Mouse (Mus musculus) hindlimb bud, embryonic 11.5 days (tissue): Measurements from ENCODE around the gene Bax.
A peak's percentile ranks its signal among the peaks of the same experiment; 100 is the strongest.
"Not testable (repeated sequence)": the region's sequence is repeated elsewhere in the genome, so short reads cannot be mapped to it uniquely, and the experiment has no call there.

Experiments
- DNase-seq: peaks from one replicate; pipeline ENCODE4 v3.0.0-alpha.2; 2012; ENCODE audit warnings: low read depth, low spot score; ENCODE audit errors: extremely low spot score

Gene Bax

DNA sequence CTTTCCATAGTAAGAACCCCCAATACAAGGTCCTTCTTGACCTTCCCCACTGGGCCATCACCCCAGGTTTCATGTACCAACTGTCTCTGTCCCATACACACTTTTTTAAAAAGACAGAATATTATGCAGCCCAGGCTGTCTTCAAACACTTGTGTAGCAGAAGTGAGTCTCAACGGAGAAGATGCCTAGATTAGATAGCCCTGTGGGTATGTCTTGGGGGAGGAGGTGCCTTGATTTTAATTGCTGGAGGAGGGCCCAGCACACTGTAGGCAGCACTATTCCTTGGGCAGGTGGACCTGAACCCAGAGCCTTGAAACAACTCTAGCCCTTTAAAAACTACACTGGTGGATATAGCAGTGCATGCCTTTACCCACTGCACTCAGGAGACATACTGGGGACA, 15.5 kb upstream of the Bax start:
- DNase-seq = no peak

DNA sequence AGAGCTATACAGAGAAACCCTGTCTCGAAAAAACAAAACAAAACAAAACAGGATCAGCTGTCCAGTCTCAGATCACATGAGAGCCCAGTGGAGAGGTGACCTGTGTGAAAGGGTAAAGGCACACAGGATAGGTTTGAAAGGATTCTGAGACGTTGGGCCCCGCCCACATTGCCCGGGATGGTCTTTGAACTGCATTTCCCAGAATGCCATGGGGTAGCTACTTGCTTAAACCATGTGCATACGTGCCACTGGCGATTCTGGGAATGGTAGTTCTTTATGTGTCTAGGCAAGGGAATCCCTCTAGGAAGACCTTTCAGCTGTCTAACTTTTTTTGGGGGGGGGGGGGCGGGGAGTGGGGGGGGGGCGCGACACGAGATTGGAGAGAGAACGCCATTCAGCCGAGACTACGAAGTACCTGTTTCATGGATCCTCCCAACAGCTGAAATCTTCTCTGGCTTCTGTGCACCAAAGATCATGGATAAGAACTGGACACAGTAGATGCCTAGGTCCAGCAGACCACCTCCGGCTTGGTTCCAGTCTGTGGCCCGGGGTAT, 14.8 kb upstream of the Bax start, which contains the start of gene Tulp2:
Gene Tulp2 (plus strand): TSS at position 504 of the 554 bp plus-strand sequence.
- DNase-seq = no peak

DNA sequence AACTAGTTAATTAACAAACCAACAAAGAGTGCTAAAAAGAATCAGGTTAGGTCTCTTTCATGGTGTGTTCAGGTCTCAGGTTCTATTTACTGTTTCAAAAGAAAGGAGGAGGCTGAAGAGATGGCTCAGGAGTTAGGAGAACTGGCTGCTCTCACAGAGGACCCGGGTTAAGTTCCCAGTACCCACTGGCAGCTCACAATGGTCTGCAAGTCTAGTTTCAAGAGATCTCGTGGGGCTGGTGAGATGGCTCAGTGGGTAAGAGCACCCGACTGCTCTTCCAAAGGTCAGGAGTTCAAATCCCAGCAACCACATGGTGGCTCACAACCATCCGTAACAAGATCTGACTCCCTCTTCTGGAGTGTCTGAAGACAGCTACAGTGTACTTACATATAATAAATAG, 13.6 kb upstream of the Bax start:
- not testable (repeated sequence) for DNase-seq

DNA sequence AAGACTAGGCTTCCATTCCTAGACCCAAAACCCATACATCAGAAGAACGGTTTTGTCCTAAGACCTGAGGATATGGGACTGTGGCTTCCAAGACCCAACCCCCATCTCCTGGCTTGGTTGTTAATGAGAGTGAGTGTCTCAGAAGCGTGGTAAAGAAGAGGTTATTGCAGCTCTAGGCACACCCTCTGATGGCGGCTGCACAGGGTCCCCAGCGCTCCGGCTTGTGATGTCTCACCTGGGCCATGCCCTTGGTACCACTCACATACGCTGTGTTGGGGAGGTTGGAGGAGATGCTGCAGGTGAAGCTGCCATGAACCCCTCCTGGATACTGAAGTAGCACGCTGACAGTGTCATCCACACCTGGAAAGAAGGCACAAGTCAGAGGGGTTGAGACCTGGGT, 12.1 kb upstream of the Bax start:
- no peak for DNase-seq

DNA sequence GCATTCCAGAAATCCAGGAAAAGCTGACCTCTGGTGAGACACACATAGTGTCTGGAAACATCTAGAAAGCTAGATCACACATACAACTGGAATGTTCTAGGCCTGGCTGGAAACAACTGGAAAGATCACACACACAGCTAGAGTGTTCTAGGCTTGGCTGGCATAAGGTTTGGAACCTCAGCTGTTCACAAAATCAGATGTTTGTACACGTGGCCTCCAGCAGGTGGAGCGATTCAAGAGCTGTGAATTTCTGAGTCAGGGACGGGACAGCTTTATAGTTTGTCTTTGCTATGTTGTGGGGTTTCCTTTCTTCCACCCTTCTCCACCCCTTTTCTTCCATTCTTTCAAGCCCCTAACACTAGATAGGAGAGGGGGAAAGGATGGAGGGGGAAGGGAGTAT, 10.3 kb upstream of the Bax start:
- no peak for DNase-seq

DNA sequence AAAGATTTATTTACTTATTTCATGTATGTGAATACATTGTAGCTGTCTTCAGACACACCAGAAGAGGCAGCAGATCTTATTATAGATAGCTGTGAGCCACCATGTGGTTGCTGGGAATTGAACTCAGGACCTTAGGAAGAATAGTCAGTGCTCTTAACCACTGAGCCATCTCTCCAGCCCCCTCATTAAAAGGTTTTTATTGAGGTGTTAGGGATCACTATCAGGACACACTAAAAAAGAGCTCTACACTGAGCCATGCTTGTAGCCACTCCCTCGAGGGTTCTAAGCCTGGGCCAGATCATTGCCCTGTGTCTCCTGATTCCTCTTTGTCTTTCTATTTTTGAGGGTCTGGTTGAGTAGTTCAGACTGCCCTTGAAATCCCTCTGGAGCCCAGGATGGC, 9.8 kb upstream of the Bax start:
- DNase-seq = no peak

DNA sequence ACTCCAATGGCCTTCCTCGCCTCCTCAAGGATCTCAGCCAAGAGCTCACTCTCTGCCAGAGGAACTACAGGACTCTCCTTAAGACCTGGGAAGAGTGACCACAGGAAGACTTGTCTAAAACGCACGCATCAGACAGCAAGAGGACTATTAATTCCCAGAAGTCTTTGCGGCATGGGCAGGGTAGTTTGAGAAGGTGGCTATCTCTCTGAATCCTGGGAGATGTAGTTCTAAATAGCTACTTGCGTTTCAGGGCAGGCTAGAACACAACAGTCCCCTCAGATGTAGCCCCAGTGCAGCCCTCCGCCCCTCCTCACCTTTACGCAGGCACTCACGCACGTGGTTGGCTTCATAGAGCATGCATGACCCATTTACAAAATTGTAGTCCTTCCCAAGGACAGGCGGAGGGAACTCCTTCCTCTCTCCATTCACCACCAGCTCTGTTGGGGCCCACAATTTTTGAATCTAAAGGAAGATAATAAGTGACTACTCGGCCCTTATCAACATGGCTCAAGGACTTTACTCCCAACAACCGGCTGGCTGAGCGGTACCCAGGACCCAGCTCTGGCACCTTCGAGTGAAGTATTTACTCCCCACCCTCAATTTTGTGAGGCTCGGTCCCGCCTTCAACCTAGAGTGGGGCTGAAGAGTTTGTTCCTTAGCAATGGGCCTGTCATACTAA, 8.7 kb upstream of the Bax start:
- no peak for DNase-seq

DNA sequence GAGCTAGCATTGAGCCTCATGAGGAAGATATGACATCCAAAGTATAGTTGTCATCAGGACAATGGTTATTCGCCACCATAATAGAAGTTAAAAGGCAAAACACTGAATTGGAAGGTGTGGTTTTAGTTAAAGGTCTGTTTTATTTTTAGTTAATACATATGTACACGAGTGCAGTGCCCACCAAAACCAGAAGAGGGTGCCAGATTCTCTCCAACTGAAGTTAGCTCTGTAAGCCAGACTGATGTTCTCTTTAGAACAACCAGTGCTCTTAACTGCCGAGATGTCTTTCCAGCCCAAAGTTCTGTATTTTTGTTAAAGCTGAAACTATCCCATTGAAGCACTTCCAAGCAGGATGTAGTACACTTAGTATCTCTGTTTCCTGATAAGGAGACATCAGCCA, 4.2 kb upstream of the Bax start:
- no peak for DNase-seq

DNA sequence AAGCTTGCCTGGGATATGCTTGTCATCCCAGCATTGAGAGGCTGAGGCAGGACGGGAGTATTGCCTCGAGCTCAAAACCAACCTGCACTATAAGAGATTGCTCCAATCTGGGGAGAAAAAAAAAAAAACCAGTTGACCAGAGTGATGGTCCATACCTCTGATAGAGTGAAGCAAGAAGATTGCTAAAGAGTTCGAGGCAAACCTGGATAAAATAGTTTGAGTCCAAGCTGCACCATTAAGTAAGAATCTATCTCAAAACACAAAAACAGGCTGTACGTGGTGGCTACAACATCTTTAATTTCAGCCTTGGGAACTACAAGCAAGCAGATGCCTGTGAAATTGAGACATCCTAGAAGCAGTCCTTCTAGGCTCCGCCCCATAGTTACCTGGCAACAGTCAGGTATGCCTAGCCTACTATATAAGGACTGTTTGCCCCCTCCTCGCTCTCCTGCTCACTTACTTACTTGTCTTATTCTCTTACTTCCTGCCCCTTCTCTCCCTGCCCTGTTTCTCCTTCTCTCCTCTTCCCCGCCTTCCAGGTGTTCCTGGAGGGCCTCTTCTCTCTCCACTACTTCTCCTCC, 482 bp upstream of the Bax start:
- DNase-seq = no peak

DNA sequence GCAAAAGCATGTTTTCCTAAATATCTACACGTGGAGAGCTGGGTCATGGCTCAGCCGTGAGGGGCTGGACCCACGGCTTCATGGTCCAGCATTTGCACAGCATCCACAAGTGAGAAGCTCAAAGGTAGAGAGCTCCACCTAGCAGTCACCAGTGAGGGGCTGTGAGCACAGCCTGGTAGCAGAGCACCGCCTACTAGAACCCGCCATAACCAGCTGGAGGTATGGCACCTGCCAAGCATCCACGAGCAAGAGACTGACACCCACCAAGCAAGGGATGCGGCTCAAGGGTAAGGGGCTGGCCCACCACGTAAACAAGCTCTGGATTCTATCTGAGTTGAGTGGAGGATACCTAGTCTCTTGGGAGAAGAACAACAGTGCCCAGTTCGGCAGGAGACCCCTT, 1.1 kb downstream of the Bax start:
- DNase-seq = no peak

DNA sequence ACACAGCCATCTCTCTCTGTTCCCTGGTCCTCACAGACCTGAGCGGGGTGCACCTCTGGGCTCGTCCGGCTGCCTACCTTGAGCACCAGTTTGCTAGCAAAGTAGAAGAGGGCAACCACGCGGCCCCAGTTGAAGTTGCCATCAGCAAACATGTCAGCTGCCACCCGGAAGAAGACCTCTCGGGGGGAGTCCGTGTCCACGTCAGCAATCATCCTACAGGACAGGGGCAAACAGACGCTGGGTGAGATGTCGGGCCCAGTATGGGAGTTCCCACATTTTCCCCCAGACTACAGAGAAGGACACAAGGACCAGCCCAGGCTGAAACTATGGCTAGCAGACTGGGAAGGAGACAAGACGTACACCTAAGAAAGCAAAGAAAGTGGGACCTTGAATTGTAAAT, 1.6 kb downstream of the Bax start:
- no peak for DNase-seq

DNA sequence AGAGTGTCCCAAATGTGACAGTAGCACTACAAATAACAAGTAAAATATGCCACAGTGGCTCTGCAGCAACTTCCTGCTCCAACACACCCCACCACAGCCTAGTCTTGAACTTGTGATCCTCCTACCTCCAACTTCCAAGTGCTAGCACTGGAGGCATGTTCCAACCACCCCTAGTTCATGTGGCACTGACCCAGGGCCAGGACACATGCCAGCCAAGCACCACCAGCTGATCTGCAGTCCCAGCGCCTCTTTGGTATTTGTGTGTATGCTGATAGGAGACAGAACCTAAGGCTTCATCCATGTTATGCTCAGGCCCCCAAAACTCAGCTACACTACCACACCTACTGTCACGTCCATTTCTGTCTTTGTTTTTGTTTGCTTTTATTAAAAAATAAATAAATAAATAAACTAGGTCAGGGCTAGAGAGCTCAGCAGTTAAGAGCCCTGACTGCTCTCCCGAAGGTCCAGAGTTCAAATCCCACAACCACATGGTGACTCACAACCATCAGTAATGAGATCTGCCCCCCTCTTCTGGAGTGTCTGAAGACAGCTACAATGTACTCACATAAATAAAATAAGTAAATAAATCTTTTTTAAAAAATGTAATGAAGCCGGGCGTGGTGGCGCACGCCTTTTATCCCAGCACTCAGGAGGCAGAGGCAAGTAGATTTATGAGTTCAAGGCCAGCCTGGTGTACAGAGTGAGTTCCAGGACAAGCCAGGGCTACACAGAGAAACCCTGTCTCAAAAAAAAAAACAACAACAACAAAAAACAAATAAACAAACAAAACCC, 2.5 kb downstream of the Bax start:
- no peak for DNase-seq

DNA sequence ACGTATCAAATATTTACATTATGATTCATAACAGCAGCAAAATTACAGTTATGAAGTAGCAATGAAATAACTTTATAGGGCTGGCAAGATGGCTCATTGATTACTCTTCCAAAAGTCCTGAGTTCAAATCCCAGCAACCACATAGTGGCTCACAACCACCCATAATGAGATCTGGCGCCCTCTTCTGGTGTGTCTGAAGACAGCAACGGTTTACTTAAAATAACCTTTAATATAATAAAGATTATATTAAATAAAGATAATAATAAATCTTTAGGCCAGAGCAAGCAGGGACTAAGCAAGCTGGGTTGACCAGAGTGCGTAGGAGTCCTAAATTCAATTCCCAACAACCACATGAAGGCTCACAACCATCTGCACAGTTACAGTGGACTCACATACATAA, 3.8 kb downstream of the Bax start:
- DNase-seq = not testable (repeated sequence)

DNA sequence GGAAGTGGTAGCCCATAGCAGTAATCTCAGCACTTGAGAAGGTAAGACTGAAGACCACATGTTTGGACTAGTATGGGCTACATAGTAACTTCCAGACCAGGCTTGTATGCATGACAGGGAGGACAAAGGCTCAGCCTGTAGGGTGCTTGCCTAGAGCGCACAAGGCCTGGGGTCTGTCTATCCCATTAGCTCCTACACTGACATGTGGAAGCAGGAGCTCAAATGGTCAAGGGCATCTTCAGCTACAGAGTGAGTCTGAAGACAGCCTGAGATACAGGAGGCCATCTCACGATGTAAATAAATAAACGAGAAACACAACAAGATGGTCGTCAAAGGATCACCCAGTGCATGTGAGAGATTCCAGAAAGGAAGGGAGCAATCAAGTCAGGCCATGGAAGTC, 4.4 kb downstream of the Bax start:
- DNase-seq = no peak

DNA sequence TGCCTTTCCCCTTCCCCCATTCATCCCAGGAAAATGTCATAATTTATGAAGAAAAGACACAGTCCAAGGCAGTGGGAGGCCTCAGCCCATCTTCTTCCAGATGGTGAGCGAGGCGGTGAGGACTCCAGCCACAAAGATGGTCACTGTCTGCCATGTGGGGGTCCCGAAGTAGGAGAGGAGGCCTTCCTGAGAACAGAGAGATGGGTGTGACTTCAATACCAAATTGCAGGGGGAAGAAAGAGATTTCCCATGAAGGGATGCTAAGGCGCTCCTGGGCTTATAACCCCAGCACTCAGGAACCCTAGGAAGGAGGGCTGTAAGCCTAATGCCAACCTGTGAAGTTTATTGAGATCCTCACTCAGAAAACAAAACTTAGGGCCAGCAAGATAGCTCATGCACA, 4.9 kb downstream of the Bax start:
- no peak for DNase-seq

DNA sequence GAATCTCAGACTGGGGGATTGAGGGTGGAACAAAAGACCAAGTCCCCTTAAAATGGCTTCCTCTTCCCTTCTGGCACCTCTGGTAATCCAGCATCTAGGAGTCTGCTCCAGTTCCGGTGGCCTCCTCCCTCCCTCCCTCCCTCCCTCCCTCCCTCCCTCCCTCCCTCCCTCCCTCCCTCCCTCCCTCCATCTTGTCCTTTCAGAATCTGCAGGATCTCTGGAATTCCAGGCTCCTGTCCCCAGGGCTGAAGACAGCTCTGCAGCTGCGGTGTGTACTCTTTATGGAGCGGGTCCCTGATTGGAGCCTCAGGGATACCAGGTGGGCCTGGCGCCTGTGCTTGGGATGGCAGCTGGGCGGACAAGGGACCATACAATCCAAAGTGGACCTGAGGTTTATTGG, 5.4 kb downstream of the Bax start:
- DNase-seq = no peak

DNA sequence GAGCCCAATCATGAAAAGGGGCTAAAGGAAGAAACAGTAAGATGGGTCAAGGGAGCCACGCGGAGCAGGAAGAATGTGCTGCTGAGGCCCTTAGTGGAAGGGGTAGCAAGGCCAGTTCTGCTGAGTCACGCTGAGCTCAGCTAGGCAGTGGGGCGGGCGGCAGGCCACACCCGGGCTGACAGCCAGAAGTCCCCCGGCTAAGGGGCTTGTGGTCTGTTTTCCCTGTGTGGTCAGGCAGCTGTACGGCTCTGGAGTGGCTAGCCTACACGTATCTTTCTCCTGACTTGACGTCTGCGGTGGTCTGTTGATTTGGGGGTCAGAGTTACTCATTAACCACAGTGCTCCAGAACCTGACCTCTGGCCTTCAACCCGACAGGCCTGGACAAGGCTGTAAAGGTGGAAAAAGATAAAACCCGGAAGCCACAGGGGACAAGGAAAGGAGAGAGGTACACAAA, 5.8 kb downstream of the Bax start:
- no peak for DNase-seq

DNA sequence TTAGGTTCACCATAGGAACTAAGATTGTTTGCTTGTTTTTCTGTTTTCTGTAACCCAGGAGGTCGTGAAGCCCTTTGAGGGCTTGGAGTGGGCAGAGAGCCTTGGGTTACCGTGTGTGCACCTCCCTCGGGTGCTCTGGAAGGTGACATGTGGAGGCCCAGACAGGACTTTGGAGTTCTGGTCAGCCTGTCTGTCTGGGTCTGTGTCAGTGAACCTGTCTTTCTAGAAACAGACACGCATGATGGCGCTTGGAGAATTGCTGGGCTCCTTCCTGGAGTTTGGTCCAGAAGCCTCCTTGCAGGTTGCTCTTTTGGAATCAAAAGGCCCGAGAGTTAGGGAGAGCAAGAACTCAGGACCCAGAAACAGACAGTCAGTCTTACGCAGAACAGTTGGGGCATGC, 6.3 kb downstream of the Bax start:
- DNase-seq = no peak

DNA sequence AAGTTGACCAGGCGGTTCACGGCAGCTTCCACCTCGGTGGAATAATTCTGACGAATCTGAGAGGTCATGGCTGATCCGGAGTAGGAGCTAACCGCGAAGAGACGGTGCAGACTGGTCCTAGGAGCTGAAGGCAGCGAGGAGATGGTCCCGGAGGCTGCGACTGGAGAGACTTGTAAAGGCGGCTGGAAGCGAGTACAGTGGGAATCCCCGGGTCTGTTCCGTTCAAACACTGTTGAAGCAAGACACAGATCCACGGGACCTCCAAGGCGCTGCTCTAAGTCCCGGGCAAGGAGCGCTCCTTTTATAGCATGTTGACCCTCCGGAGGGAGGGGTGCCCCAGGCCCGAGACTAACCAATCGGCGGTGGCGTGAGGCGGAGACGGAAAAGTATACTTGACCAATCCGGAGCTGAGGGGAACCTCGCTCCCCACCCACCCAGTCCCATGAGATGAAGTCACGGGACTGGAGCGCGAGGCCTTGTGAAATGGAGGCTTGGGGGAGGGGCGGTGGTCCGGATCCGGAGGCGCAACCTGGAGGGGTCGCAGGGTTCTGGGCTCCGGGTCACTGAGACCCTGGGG, 7.0 kb downstream of the Bax start, which contains the start of gene Ftl1:
Gene Ftl1 (minus strand): TSS at position 321 of the 577 bp plus-strand sequence.
- DNase-seq = peak; percentile 93

DNA sequence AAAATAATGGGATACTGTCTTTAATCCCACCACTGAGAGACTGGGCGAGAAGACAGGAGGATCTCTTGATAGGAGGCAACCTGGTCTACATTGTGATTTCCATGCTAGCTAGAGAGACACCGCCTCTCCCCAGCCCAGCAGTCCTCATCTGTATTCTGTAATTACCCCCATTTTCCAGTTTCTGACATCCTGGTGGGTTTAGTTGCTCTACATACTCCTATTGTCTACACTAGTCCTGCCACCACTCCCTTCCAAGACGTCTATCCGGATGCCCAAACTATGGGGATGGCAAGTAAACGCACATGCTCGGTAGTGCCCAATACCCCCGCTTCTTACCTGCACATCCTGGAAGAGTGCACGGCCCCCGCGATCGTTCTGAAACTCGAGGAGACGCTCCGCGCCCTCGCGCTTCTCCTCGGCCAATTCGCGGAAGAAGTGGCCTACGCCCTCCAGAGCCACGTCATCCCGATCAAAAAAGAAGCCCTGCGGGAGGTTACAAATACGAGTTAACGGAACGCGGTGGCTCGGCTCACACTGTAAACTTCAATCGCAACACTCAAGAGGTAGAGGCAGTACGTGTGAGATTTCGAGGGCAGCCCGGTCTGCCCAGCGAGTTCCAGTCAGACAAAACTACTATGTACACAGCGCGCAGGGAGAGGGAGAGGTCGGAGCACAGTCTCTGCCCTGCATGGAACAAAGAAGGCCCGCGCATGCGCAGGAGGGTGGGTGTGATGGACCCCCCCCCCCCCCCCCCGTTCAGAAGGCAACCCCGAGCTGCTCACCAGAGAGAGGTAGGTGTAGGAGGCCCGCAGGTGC, 7.7 kb downstream of the Bax start:
- DNase-seq = no peak
